Mouse (Mus musculus) left cerebral cortex, adult 11 months (tissue): ENCODE measurements at regions not wholly inside any gene's neighbourhood (a gene's known extent, or its start where the extent isn't known, plus 50 kb on each side); places are given as distances from the start of the nearest gene placed in this dataset.
"Not testable (repeated sequence)": the region's sequence is repeated elsewhere in the genome, so short reads cannot be mapped to it uniquely, and the experiment has no call there.

Experiments used
- DNase-seq: peaks from one replicate; pipeline ENCODE4 v3.0.0; 2022; ENCODE audit warnings: low spot score

DNA sequence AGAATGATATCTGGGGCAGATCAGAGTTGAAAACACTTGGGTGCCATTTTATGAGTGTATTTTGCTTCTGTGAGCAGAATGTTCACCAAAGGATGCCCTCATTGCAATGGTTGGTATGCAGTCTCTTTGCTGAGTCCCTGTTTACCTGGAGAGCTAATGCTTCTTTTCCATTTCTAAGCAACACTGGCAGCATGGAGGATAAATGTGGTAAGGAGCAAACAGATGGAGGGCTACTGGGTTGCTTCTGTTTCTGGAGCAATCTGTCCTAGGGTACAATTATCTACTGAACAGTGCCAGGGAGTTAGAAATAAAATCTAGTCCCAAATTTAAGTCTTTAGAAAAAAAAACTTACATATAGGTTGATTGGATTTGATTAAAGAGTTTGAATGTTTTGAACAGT lies 245.9 kb downstream of the AI429214 start:
- DNase-seq: no peak

DNA sequence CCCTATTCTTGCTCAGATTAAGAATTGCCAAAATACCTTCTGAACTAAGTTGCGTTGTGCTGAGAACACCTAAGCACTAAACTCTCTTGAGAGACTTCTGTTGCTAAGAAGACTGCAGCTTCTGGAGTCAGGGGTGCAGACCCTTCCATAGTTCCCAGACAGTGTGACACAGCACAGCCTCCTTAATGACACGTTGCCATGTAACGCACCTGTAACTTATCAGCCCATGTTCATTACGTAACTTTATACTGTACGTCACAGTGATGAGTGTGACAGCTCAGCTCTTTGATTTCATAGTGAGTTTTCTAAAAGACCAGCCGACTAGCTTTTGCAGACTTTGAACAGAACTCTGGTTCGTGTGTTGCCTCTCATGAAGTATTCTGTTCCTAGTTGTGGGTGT lies 257.8 kb downstream of the AI429214 start:
- not testable (repeated sequence) for DNase-seq

DNA sequence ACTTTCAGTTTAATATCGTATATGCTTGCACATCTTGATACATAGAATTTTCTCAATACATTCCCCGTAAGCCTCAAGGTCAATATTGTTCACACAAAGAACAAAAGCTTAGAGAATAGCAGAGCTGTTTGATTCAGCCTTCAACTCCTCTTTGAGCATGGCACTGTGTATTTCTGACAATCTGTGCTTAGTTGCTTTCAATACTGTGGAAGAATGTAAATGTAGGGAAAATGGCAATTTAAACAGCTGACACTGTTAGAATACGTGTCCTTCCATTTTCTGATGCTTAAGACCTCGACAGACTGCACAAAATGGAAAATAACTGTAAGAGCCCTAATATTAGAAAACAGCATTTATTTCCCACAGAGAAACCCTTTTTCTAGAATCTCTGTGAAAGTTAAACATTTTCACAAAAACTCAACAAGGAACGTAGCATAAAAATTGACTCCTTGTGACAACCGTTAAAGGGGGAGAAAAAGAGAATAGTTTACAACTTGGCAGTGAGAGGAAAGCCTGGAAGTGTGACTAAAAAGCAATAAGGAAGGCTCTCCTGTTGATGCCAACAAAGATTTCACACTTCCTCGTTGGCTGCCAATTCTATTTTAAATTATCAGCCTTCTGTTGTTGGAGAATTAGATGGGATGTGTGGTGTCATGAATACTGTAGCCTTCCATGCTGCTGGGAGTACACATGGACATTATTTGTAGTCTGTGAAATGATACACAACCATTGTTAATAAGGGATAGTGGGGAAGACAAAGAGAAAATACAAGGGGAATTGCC lies 297.9 kb downstream of the AI429214 start:
- DNase-seq: no peak
